Mouse (Mus musculus) embryonic facial prominence, embryonic 11.5 days (tissue): ENCODE measurements around the gene Ak2. TPM values are rescaled to one million over a fixed set of nuclear protein-coding genes. Genes with fewer than 3 reads are reported as not detected.

Source experiments
- ATAC-seq: fragments of 200-750 bp; cut with Nextera tagmentation; replicated peaks from 2 replicates; pipeline ENCODE4 v1.8.0; 2017; ENCODE audit warnings: low read depth; ENCODE audit not compliant: insufficient number of reproducible peaks, low FRiP score, low TSS enrichment
- DNase-seq: peaks from one replicate; pipeline ENCODE4 v3.0.0-alpha.2; 2015; ENCODE audit warnings: low spot score
- H3K27ac ChIP-seq: fragments of 300-500 bp; sonication (generic); replicated peaks from 2 replicates; pipeline ENCODE4 v1.5.1; 2014; ENCODE audit warnings: mild to moderate bottlenecking, low read depth, low read length, control low read depth
- H3K27me3 ChIP-seq: fragments of 300-500 bp; sonication (generic); 2 replicates; pipeline ENCODE4 v1.6.1; 2014; ENCODE audit warnings: mild to moderate bottlenecking, low read length, moderate library complexity, mixed read lengths; ENCODE audit not compliant: control insufficient read depth, insufficient read depth
- H3K36me3 ChIP-seq: fragments of 300-500 bp; sonication (generic); replicated peaks from 2 replicates; pipeline ENCODE4 v1.6.1; 2014; ENCODE audit warnings: low read depth, mild to moderate bottlenecking, low read length, moderate library complexity, mixed read lengths; ENCODE audit not compliant: control insufficient read depth, insufficient read depth
- H3K4me1 ChIP-seq: fragments of 300-500 bp; sonication (generic); 2 replicates; pipeline ENCODE4 v1.6.1; 2014; ENCODE audit warnings: low read length, mixed read lengths; ENCODE audit not compliant: control insufficient read depth, insufficient read depth
- H3K4me2 ChIP-seq: fragments of 300-500 bp; sonication (generic); 2 replicates; pipeline ENCODE4 v1.6.1; 2014; ENCODE audit warnings: low read depth, mild to moderate bottlenecking, control low read depth, low read length, moderate library complexity
- H3K4me3 ChIP-seq: fragments of 300-500 bp; sonication (generic); 2 replicates; pipeline ENCODE4 v1.5.1; 2014; ENCODE audit warnings: low read depth, low read length, control low read depth
- H3K9ac ChIP-seq: fragments of 300-500 bp; sonication (generic); replicated peaks from 2 replicates; pipeline ENCODE4 v1.6.1; 2014; ENCODE audit warnings: mild to moderate bottlenecking, control low read depth, low read length
- H3K9me3 ChIP-seq: fragments of 300-500 bp; sonication (generic); replicated peaks from 2 replicates; pipeline ENCODE4 v1.6.1; 2016; ENCODE audit warnings: mild to moderate bottlenecking, low read length, inconsistent platforms, mixed read lengths; ENCODE audit not compliant: control insufficient read depth
- WGBS: fragments of 180-500 bp; shearing (Covaris S2); extraction: QIAGEN DNeasy Blood & Tissue Kit; methylation state at CpG from one replicate; pipeline ENCODE4 v1.1.7; 2014; 5-methylcytosine and 5-hydroxymethylcytosine counted together
- polyA plus RNA-seq: library from polyadenylated mRNA; unstranded; fragments of >200 nt; fragmentation: Nextera tagmentation; extraction: Ambion mirVana; gene quantifications from 2 replicates; pipeline ENCODE4 v1.2.1, GENCODE M21; 2014

Gene Ak2
- polyA plus RNA-seq, 1 experiment from 2014 or later: 154 TPM

DNA sequence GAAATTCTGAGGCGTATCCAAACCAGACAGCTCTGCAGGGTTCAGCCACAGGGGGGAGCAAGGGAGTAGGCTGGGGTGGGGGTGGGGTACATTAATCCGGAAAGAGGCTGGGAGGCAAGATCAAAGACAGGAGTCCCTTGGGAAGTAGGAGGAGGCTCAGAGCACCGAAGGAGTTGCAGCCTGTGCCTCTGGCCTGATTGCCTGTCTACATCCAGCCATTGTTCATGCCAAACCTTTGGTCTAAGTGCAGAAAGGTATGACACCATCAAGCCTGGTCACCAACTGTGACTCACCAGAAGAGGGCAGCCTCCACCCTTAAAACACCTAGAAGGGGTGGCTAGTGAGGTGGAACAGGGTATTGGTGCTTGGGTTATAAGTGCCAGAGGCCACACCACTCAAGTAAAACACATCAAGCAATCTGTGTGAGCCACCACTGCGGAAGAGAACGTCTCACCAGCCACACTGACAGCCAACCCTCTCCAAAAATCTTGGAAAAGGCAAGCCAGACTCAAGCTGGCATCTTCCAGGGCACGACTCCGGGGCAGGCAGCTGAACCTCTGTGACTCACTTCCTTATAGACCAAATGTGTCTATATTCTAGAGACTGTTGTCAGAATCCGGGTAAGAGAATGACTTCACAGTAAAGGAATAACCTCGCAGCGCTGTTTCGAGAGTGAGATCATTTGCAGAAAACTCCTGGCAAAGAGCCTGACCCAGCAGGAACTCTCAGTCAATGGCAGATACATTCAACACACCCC lies 34.4 kb upstream of the Ak2 start:
- H3K4me1 ChIP-seq: 0 out of 2 replicates have a peak, but pooled peaks cover 2% of the 10 kb centered on the region
- ATAC-seq: peak; percentile 49; the same call in 1 of the 2 replicates

DNA sequence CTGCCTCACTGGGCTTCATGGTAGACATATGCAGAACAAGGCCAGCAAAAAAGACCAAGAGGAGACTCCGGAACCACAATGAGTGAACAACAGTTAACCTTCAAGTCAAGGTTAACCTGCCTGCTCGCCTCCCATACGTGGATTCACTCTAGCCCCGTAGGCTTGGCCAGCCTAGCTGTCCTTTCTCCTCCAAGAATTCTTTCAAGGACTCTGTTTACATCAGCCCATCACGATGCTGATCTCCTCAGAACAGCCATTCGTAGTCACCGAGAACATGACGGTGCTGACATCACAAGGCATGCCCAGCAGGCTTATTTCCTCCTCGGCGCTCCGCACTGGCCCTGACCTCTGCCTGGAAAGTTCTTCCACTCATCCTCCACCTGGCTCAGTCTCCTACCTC lies 33.6 kb upstream of the Ak2 start:
- H3K27ac ChIP-seq: no peak overlapping the region
- 0 out of 2 replicates have a peak, but pooled peaks cover 2% of the 10 kb centered on the region for H3K4me1 ChIP-seq
- WGBS: 85% methylated on average over 11 of the region's 11 CpGs
- no peak overlapping the region for H3K4me3 ChIP-seq
- DNase-seq: no peak
- H3K4me2 ChIP-seq: no peak overlapping the region
- no peak for ATAC-seq
- H3K27me3 ChIP-seq: 0 out of 2 replicates have a peak, but pooled peaks cover 2% of the 10 kb centered on the region
- no peaks in the 10 kb centered on the region for H3K9me3 ChIP-seq
- no peak overlapping the region for H3K9ac ChIP-seq
- no peaks in the 10 kb centered on the region for H3K36me3 ChIP-seq

More for the DNA sequence above, 34.4 kb upstream of the Ak2 start:
- Histone ChIP-seq H3K4me3 (no peak overlapping the region), H3K9ac (no peak overlapping the region), H3K4me2 (no peak overlapping the region), H3K9me3 (no peaks in the 10 kb centered on the region), H3K27me3 (0 out of 2 replicates have a peak, but pooled peaks cover 2% of the 10 kb centered on the region), H3K27ac (no peak overlapping the region), H3K36me3 (no peaks in the 10 kb centered on the region)
- DNase-seq: peak; percentile 62
- 49% methylated on average over 11 of the region's 11 CpGs for WGBS

DNA sequence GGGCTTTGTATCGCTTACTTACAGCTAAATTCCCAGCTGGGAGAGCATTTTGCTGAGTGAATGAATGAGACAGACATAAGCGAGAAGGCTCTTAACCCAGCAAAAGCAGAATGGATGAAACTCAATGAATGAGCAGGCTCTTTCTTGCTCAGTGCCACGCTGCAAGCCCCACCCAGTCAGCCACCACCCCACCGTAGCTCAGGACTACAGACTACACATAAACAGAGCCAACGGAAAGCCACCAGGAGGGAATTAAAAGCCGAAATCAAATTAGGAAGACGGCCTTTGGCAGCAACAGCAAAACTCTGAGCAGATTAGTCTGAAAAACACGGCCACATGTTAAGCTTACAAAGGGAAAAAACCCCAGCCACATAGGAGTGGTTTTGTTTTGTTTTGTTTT lies 32.9 kb upstream of the Ak2 start:
- no peaks in the 10 kb centered on the region for H3K36me3 ChIP-seq
- DNase-seq (peak; percentile 49), ATAC-seq (no peak)
- no peaks in the 10 kb centered on the region for H3K9me3 ChIP-seq
- H3K4me1 ChIP-seq: 0 out of 2 replicates have a peak, but pooled peaks cover 2% of the 10 kb centered on the region
- H3K4me2 ChIP-seq: no peak overlapping the region
- H3K9ac ChIP-seq: no peak overlapping the region
- 51% methylated on average over 8 of the region's 8 CpGs for WGBS
- H3K27me3 ChIP-seq: 0 out of 2 replicates have a peak, but pooled peaks cover 2% of the 10 kb centered on the region
- H3K4me3 ChIP-seq: no peak overlapping the region
- H3K27ac ChIP-seq: no peak overlapping the region

DNA sequence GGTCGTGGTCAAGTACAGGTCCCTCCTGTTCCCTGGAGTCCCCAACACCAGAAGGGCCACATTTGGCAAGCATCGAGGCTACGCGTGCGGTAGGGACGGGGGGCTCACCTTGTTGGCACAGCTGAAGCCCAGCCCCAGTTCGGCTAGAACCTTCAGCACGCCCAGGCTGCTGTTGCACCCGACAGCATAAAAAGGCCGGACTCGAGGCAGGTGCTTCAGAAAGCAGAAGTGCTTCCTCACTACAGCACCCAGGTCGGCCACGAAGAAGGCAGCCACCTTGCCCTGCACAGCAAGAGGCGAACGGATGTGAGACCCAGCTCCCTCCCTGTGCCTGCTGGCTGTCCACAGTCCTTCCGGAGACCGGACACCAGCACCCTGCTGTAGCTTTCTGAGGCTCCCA lies 32.1 kb upstream of the Ak2 start:
- 0 out of 2 replicates have a peak, but pooled peaks cover 2% of the 10 kb centered on the region for H3K27me3 ChIP-seq
- no peak overlapping the region for H3K4me2 ChIP-seq
- 89% methylated on average over 17 of the region's 17 CpGs for WGBS
- 0 out of 2 replicates have a peak, but pooled peaks cover 2% of the 10 kb centered on the region for H3K4me1 ChIP-seq
- no peak overlapping the region for H3K27ac ChIP-seq
- no peak overlapping the region for H3K9ac ChIP-seq
- ATAC-seq (no peak), DNase-seq (no peak)
- no peaks in the 10 kb centered on the region for H3K36me3 ChIP-seq
- H3K4me3 ChIP-seq: no peak overlapping the region
- no peaks in the 10 kb centered on the region for H3K9me3 ChIP-seq

DNA sequence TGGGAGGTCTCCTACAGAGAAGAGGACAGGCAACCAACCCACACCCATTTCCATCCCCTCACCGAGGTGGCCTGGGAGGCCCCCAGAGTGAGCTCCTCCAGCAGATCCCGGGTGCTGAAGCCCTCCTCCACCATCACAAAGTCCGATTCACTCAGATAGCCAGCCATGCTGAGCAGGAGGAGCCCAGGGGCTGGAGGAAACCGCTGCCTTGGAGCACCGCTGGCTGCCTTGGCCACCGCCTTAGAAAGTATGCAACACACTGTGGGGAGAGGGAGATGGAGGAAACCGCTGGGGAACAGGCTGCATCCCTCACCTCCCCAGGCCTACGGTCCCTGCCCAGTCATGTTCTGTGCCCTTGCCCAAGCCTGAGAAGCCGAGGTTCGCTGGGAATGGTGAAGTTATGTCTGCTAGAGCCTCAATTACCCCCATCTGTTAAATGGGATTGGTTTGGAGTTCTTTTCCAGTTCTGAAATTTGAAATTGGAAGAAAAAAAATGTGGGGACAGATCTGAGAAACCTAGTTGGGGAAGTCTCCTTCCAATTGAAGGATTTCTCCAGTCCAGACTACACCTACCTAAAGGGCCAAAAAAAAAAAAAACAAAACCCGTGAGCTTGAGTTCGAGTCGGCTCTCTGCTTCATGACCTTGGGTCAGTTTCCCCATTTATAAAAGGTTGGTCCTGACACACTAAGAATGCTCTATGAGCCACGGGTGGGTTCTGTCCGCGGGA lies 30.3 kb upstream of the Ak2 start:
- Histone ChIP-seq H3K9me3 (no peaks in the 10 kb centered on the region), H3K27me3 (0 out of 2 replicates have a peak, but pooled peaks cover 2% of the 10 kb centered on the region), H3K9ac (peak overlapping the region; percentile 77), H3K36me3 (no peaks in the 10 kb centered on the region), H3K27ac (no peak overlapping the region), H3K4me1 (0 out of 2 replicates have a peak, but pooled peaks cover 2% of the 10 kb centered on the region), H3K4me2 (peak overlapping the region; percentile 90), H3K4me3 (peak overlapping the region; percentile 74)
- 5% methylated on average over 16 of the region's 16 CpGs for WGBS
- peak; percentile 9 for DNase-seq
- no peak for ATAC-seq

DNA sequence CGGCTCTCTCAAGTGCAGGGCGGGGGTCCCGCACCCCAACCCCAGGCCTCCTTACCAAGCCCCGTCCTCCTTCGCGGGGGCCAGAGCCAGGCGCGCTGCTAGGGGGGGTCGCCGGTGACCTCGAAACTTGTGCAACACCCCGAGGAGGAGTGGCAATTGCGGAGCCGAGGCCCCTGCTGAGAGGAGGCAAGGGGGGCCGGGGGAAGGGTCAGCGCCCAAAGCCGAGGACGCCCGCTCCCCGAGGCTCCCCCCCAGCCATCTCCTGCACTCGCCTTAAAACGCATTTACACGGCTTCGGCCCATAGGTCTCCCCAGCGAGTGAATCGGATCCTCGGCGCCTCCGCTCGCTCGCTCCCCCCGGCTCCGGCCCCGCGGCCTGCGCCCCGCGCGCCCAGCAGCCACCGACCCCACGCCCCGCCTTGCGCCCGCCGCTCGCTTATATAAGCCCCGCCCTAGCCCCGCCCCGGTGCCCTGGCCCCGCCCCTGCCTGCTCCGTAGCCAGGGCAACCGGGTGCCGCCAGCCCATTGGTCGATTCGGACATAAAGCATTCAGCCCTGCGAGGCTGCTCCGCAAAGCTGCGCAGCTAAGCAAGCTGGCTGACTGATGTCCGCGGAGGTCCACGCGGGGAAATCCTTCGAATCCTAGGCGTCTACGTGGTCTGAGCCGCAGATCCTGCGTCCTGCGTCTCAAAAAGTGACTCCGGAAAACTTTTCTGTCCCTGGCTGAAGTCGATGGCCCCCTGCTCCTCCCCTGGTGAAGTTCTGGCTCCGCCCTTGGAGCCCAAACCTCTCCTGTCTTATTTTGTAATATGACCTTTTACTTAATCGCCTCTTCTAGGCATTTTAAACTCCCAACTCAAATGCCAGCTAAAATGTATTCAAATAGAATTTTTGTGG lies 29.5 kb upstream of the Ak2 start, which contains the start of gene Azin2:
Gene Azin2, minus strand, starts transcription at position 414 of the 897 bp plus-strand sequence.
- WGBS: 1% methylated on average over 61 of the region's 72 CpGs
- peak; percentile 95 for DNase-seq
- peak within 1 kb of the TSS; percentile 77 for H3K9ac ChIP-seq
- H3K4me1 ChIP-seq: 0 out of 2 replicates have a peak, but pooled peaks cover 2% of the 10 kb centered on the region
- peak; percentile 88 for ATAC-seq
- 0 out of 2 replicates have a peak, but pooled peaks cover 2% of the 10 kb centered on the region for H3K27me3 ChIP-seq
- no peaks in the 10 kb centered on the region for H3K9me3 ChIP-seq
- H3K4me2 ChIP-seq: peak within 1 kb of the TSS; percentile 90
- H3K4me3 ChIP-seq: peak within 1 kb of the TSS; percentile 74
- no peak within 1 kb of the TSS for H3K27ac ChIP-seq
- H3K36me3 ChIP-seq: no peaks in the 10 kb centered on the region

DNA sequence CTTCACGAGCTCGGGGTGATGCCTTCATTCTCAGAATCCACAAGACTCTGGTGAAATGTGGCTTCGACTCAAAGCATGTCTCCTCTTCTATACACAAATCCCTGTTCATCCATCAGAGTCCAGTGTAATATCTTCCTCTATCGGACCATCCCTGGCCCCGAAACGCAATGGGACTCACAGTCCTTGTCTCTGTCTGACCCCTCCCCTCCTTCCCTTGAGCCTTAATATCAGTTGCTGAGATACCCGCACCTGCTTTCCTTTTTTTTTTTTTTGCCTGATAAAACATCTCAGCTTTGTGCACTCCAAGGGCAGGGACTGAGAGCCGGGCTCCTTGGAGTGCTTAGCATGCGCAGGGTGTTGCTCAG lies 28.9 kb upstream of the Ak2 start:
- ATAC-seq: no peak

More for the DNA sequence above, 28.9 kb upstream of the Ak2 start:
- DNase-seq: no peak
- Histone ChIP-seq H3K36me3 (no peaks in the 10 kb centered on the region), H3K27me3 (0 out of 2 replicates have a peak, but pooled peaks cover 2% of the 10 kb centered on the region), H3K9ac (no peak overlapping the region; the same call in 1 of the 2 replicates), H3K4me3 (peak overlapping the region; percentile 74), H3K4me2 (peak overlapping the region; percentile 90), H3K9me3 (no peaks in the 10 kb centered on the region), H3K27ac (no peak overlapping the region), H3K4me1 (0 out of 2 replicates have a peak, but pooled peaks cover 2% of the 10 kb centered on the region)
- WGBS: 8% methylated on average over 9 of the region's 9 CpGs
